Mouse (Mus musculus) forebrain, embryonic 16.5 days (tissue): ENCODE results near the gene Fbxo22. TPM values are rescaled to one million over a fixed set of nuclear protein-coding genes. Genes with fewer than 3 reads are reported as not detected.

Experiments
- ATAC-seq: fragments of 200-750 bp; cut with Nextera tagmentation; 2 replicates; pipeline ENCODE4 v1.8.0; 2017; ENCODE audit warnings: mild to moderate bottlenecking, moderate library complexity
- H3K27ac ChIP-seq: fragments of 300-500 bp; sonication (generic); 2 replicates; pipeline ENCODE4 v1.5.1; 2014; ENCODE audit warnings: low read length, control low read depth
- H3K27me3 ChIP-seq: fragments of 300-500 bp; sonication (generic); replicated peaks from 2 replicates; pipeline ENCODE4 v1.6.1; 2014; ENCODE audit warnings: low read length; ENCODE audit not compliant: control insufficient read depth, insufficient read depth
- H3K36me3 ChIP-seq: fragments of 300-500 bp; sonication (generic); 2 replicates; pipeline ENCODE4 v1.6.1; 2014; ENCODE audit not compliant: control insufficient read depth, insufficient read depth
- H3K4me1 ChIP-seq: fragments of 300-500 bp; sonication (generic); replicated peaks from 2 replicates; pipeline ENCODE4 v1.6.1; 2014; ENCODE audit warnings: low read length; ENCODE audit not compliant: control insufficient read depth, insufficient read depth
- H3K4me2 ChIP-seq: fragments of 300-500 bp; sonication (generic); 2 replicates; pipeline ENCODE4 v1.6.1; 2014; ENCODE audit warnings: mild to moderate bottlenecking, low read length, control low read depth
- H3K4me3 ChIP-seq: fragments of 300-500 bp; sonication (generic); replicated peaks from 2 replicates; pipeline ENCODE4 v1.5.1; 2014; ENCODE audit warnings: mild to moderate bottlenecking, low read length, control low read depth
- H3K9ac ChIP-seq: fragments of 300-500 bp; sonication (generic); replicated peaks from 2 replicates; pipeline ENCODE4 v1.6.1; 2014; ENCODE audit warnings: low read depth, low read length, control low read depth
- H3K9me3 ChIP-seq: fragments of 300-500 bp; sonication (generic); 2 replicates; pipeline ENCODE4 v1.6.1; 2016; ENCODE audit warnings: low read length; ENCODE audit not compliant: control insufficient read depth
- WGBS: fragments of 180-500 bp; shearing (Covaris S2); extraction: QIAGEN DNeasy Blood & Tissue Kit; methylation state at CpG from one replicate; pipeline ENCODE4 v1.1.7; 2014; 5-methylcytosine and 5-hydroxymethylcytosine counted together
- polyA plus RNA-seq: library from polyadenylated mRNA; unstranded; fragments of >200 nt; fragmentation: Nextera tagmentation; extraction: Ambion mirVana; gene quantifications from 2 replicates; pipeline ENCODE4 v1.2.1, GENCODE M21; 2015

Gene Fbxo22
- polyA plus RNA-seq, 1 experiment from 2014 or later: 91.4 TPM

- no peak overlapping the region for H3K9ac ChIP-seq
- no peaks in the 10 kb centered on the region for H3K9me3 ChIP-seq
- H3K4me2 ChIP-seq: no peak overlapping the region
- H3K27ac ChIP-seq: no peak overlapping the region
- H3K27me3 ChIP-seq: no peaks in the 10 kb centered on the region
- no peaks in the 10 kb centered on the region for H3K36me3 ChIP-seq
- no peak for ATAC-seq
- 88% methylated on average over 8 of the region's 8 CpGs for WGBS
- no peak overlapping the region for H3K4me3 ChIP-seq
- H3K4me1 ChIP-seq: no peaks in the 10 kb centered on the region
Measured at GRCm38 (mm10) chr9:55264356-55265302, 55.9 kb downstream of the Fbxo22 start.

- no peaks in the 10 kb centered on the region for H3K4me1 ChIP-seq
- ATAC-seq: no peak
- no peaks in the 10 kb centered on the region for H3K9me3 ChIP-seq
- no peak overlapping the region for H3K4me3 ChIP-seq
- no peaks in the 10 kb centered on the region for H3K36me3 ChIP-seq
- H3K27ac ChIP-seq: no peak overlapping the region
- H3K9ac ChIP-seq: no peak overlapping the region
- WGBS: 66% methylated on average over 5 of the region's 5 CpGs
- no peaks in the 10 kb centered on the region for H3K27me3 ChIP-seq
- H3K4me2 ChIP-seq: no peak overlapping the region
Measured at GRCm38 (mm10) chr9:55271960-55272560, 63.3 kb downstream of the Fbxo22 start.

- no peak for ATAC-seq
- no peak overlapping the region for H3K4me3 ChIP-seq
- no peaks in the 10 kb centered on the region for H3K27me3 ChIP-seq
- no peaks in the 10 kb centered on the region for H3K36me3 ChIP-seq
- no peak overlapping the region for H3K27ac ChIP-seq
- H3K9me3 ChIP-seq: no peaks in the 10 kb centered on the region
- WGBS: 33% methylated on average over 4 of the region's 4 CpGs
- no peak overlapping the region for H3K9ac ChIP-seq
- H3K4me1 ChIP-seq: no peaks in the 10 kb centered on the region
- H3K4me2 ChIP-seq: no peak overlapping the region
Measured at GRCm38 (mm10) chr9:55273906-55274305, 65.2 kb downstream of the Fbxo22 start.

Other genes with a start within 250 kb of the Fbxo22 start
- 0.85 and 1.2 TPM in 2 replicates for gene Chrna5, start 228.0 kb upstream of the Fbxo22 start, polyA plus RNA-seq
- 3.1 and 5.1 TPM in 2 replicates for gene Chrna3, start 182.4 kb upstream of the Fbxo22 start, polyA plus RNA-seq
- gene Chrnb4, start 160.1 kb upstream of the Fbxo22 start, polyA plus RNA-seq: 0.35 and 0.41 TPM in 2 replicates
- 36.0 and 39.7 TPM in 2 replicates for gene Ube2q2, start 60.1 kb upstream of the Fbxo22 start, polyA plus RNA-seq
- gene Nrg4, start 117.9 kb downstream of the Fbxo22 start, polyA plus RNA-seq: 0.98 and 1.6 TPM in 2 replicates
- gene Tmem266, start 118.0 kb downstream of the Fbxo22 start, polyA plus RNA-seq: 2.1 and 3.0 TPM in 2 replicates